Mouse (Mus musculus) stomach, embryonic 15.5 days (tissue): ENCODE results near the gene Mpzl3. TPM values are rescaled to one million over a fixed set of nuclear protein-coding genes. Genes with fewer than 3 reads are reported as not detected.

Experiments
- ATAC-seq: fragments of 200-750 bp; cut with Nextera tagmentation; 2 replicates; pipeline ENCODE4 v1.8.0; 2017; ENCODE audit warnings: low read depth, moderate number of reproducible peaks, moderate TSS enrichment; ENCODE audit not compliant: insufficient read depth, low FRiP score
- H3K27ac ChIP-seq: fragments of 300-500 bp; sonication (generic); 2 replicates; pipeline ENCODE4 v1.5.1; 2015; ENCODE audit warnings: mild to moderate bottlenecking, inconsistent platforms
- H3K27me3 ChIP-seq: fragments of 300-500 bp; sonication (generic); replicated peaks from 2 replicates; pipeline ENCODE4 v1.6.1; 2015; ENCODE audit warnings: inconsistent platforms
- H3K36me3 ChIP-seq: fragments of 300-500 bp; sonication (generic); 2 replicates; pipeline ENCODE4 v1.6.1; 2015; ENCODE audit warnings: inconsistent platforms
- H3K4me1 ChIP-seq: fragments of 300-500 bp; sonication (generic); 2 replicates; pipeline ENCODE4 v1.6.1; 2015; ENCODE audit warnings: inconsistent platforms
- H3K4me2 ChIP-seq: fragments of 300-500 bp; sonication (generic); 2 replicates; pipeline ENCODE4 v1.6.1; 2015; ENCODE audit warnings: mild to moderate bottlenecking, inconsistent platforms
- H3K4me3 ChIP-seq: fragments of 300-500 bp; sonication (generic); replicated peaks from 2 replicates; pipeline ENCODE4 v1.5.1; 2015; ENCODE audit warnings: inconsistent platforms
- H3K9ac ChIP-seq: fragments of 300-500 bp; sonication (generic); 2 replicates; pipeline ENCODE4 v1.6.1; 2015; ENCODE audit warnings: inconsistent platforms
- H3K9me3 ChIP-seq: fragments of 300-500 bp; sonication (generic); 2 replicates; pipeline ENCODE4 v1.6.1; 2016; ENCODE audit warnings: inconsistent platforms
- WGBS: fragments of 180-500 bp; shearing (Covaris S2); methylation state at CpG from one replicate; pipeline ENCODE4 v1.1.7; 2015; 5-methylcytosine and 5-hydroxymethylcytosine counted together
- polyA plus RNA-seq: library from polyadenylated mRNA; unstranded; fragments of >200 nt; fragmentation: Nextera tagmentation; extraction: Ambion mirVana; gene quantifications from 2 replicates; pipeline ENCODE4 v1.2.1, GENCODE M21; 2015

Gene Mpzl3
- polyA plus RNA-seq, 1 experiment from 2014 or later, result 7.8 TPM

- Histone ChIP-seq H3K4me1 (no peaks in the 10 kb centered on the region), H3K4me3 (no peak overlapping the region), H3K36me3 (no peaks in the 10 kb centered on the region), H3K4me2 (no peak overlapping the region), H3K9me3 (no peaks in the 10 kb centered on the region), H3K9ac (no peak overlapping the region), H3K27me3 (peaks cover 6% of the 10 kb centered on the region; the same call in 1 of the 2 replicates), H3K27ac (no peak overlapping the region)
- ATAC-seq, result no peak
- whole genome bisulfite sequencing, result 22% methylated on average over 4 of the region's 4 CpGs
These were observed 6.5 kb upstream of the Mpzl3 start for GRCm38 (mm10) chr9:45048511-45048910.

DNA sequence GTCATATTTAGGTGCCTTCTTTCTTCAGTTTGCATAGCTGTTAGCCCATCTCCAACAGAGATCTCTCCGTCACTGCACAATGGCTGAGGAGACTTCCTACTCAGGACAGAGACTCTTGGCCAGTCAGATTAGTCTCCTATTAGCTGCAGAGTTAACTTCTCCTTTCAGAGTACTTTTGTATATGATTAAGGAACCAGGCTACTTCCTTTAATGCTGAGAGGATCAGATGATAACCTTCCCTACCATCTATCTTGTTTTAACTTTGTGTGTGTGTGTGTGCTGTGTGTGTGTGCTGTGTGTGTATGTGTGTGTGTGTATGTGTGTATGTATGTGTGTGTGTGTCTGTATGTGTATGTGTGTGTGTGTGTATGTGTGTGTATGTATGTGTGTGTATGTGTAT is 5.3 kb upstream of the Mpzl3 start:
- H3K4me3 ChIP-seq, result no peak overlapping the region
- H3K27ac ChIP-seq, result no peak overlapping the region
- no peak overlapping the region for H3K4me2 ChIP-seq
- no peak overlapping the region for H3K9ac ChIP-seq
- H3K36me3 ChIP-seq, result no peaks in the 10 kb centered on the region
- ATAC-seq, result no peak
- H3K9me3 ChIP-seq, result no peaks in the 10 kb centered on the region
- no peaks in the 10 kb centered on the region for H3K4me1 ChIP-seq
- 83% methylated on average over 1 of the region's 1 CpGs for WGBS
- no peaks in the 10 kb centered on the region for H3K27me3 ChIP-seq

- no peak overlapping the region for H3K9ac ChIP-seq
- no peaks in the 10 kb centered on the region for H3K4me1 ChIP-seq
- no peaks in the 10 kb centered on the region for H3K36me3 ChIP-seq
- no peaks in the 10 kb centered on the region for H3K9me3 ChIP-seq
- 78% methylated on average over 2 of the region's 2 CpGs for WGBS
- no peak overlapping the region for H3K4me3 ChIP-seq
- ATAC-seq, result no peak
- H3K27ac ChIP-seq, result no peak overlapping the region
- H3K4me2 ChIP-seq, result no peak overlapping the region
- no peaks in the 10 kb centered on the region for H3K27me3 ChIP-seq
These were observed 4.7 kb upstream of the Mpzl3 start for GRCm38 (mm10) chr9:45050301-45050700.

- no peak for ATAC-seq
- no peaks in the 10 kb centered on the region for H3K4me1 ChIP-seq
- H3K27me3 ChIP-seq, result no peaks in the 10 kb centered on the region
- H3K4me3 ChIP-seq, result no peak overlapping the region
- 30% methylated on average over 5 of the region's 5 CpGs for WGBS
- no peak overlapping the region for H3K27ac ChIP-seq
- no peaks in the 10 kb centered on the region for H3K9me3 ChIP-seq
- no peak overlapping the region for H3K9ac ChIP-seq
- H3K36me3 ChIP-seq, result no peaks in the 10 kb centered on the region
- H3K4me2 ChIP-seq, result no peak overlapping the region
These were observed 3.4 kb downstream of the Mpzl3 start for GRCm38 (mm10) chr9:45058304-45058940.

DNA sequence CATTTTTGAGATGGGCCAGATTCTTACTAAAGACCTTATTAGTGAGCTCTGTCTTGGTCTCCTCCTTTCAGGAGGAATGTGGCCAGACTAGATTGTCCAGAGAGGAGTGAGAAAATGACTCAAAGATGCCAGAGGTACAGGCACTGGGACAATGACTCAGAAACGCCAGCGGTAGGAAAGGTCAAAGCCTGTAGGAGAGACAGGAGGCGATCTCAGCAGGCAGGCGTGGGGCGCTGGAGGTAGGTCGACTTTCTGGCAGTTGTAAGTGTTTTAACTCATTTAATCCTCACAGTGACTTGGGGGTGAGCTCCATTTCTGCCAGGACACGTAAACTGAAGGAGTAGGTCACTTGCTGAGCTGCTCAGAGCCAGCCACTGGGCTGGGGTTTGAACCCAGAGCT is 5.2 kb downstream of the Mpzl3 start:
- Histone ChIP-seq H3K4me2 (no peak overlapping the region), H3K9me3 (no peaks in the 10 kb centered on the region), H3K27me3 (no peaks in the 10 kb centered on the region), H3K36me3 (no peaks in the 10 kb centered on the region), H3K27ac (no peak overlapping the region), H3K4me1 (no peaks in the 10 kb centered on the region), H3K4me3 (no peak overlapping the region), H3K9ac (no peak overlapping the region)
- ATAC-seq, result no peak
- WGBS, result 32% methylated on average over 7 of the region's 7 CpGs

GRCm38 (mm10) chr9:45062677-45063076 is 7.7 kb downstream of the Mpzl3 start:
- Histone ChIP-seq H3K9me3 (no peaks in the 10 kb centered on the region), H3K4me3 (no peak overlapping the region), H3K27me3 (no peaks in the 10 kb centered on the region), H3K4me1 (no peaks in the 10 kb centered on the region), H3K9ac (no peak overlapping the region), H3K36me3 (no peaks in the 10 kb centered on the region), H3K4me2 (no peak overlapping the region), H3K27ac (no peak overlapping the region)
- no peak for ATAC-seq
- 54% methylated on average over 3 of the region's 3 CpGs for WGBS

DNA sequence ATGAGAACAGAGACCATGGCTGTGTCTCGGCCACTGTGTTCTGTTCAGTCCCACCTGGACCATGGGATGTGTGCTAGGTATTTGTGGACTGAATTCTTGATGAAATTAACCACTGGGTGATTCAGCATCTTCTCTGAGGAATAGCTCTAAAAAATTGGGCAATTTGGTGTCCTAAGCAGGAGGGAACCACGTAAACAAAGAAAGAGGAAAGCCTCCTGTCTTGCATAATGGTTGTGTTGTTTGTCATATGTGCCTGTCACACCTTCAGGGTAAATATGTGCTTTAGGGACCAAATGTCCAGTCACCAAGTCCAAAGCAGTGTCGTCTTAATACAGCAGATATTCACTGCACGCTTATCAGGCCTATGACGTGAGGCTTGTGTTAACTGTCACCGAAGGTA is 9.4 kb downstream of the Mpzl3 start:
- Histone ChIP-seq H3K27me3 (no peaks in the 10 kb centered on the region), H3K4me1 (no peaks in the 10 kb centered on the region), H3K4me2 (no peak overlapping the region), H3K36me3 (no peaks in the 10 kb centered on the region), H3K9ac (no peak overlapping the region), H3K27ac (no peak overlapping the region), H3K4me3 (no peak overlapping the region), H3K9me3 (no peaks in the 10 kb centered on the region)
- no peak for ATAC-seq
- 74% methylated on average over 6 of the region's 6 CpGs for WGBS

- H3K9ac ChIP-seq, result no peak overlapping the region
- H3K4me2 ChIP-seq, result no peak overlapping the region
- no peaks in the 10 kb centered on the region for H3K27me3 ChIP-seq
- no peak overlapping the region for H3K4me3 ChIP-seq
- ATAC-seq, result no peak
- 77% methylated on average over 4 of the region's 4 CpGs for WGBS
- no peak overlapping the region for H3K27ac ChIP-seq
- no peaks in the 10 kb centered on the region for H3K36me3 ChIP-seq
- H3K9me3 ChIP-seq, result no peaks in the 10 kb centered on the region
- H3K4me1 ChIP-seq, result no peaks in the 10 kb centered on the region
These were observed 11.7 kb downstream of the Mpzl3 start for GRCm38 (mm10) chr9:45066735-45067134.

DNA sequence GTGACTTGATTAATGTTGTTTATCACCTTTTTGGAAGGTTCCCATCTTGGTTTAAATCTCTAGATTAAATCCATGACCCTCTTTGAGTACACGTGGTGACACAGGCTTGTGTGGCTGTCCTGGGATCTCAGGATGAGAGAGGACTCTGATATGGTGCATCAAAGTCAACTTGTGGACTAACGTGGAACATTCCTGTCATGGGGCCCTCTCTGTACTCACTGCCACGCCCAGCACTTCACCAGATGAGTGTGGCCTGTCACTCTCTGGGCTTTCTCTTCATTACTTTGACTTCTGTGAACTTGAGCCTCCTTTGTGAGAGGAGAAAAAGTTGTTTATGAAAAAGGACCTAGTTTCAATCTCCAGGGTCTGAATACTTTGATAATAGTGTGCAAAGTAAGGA is 16.8 kb downstream of the Mpzl3 start:
- no peaks in the 10 kb centered on the region for H3K9me3 ChIP-seq
- no peak overlapping the region for H3K4me3 ChIP-seq
- ATAC-seq, result no peak
- no peak overlapping the region for H3K27ac ChIP-seq
- no peak overlapping the region for H3K9ac ChIP-seq
- no peak overlapping the region for H3K4me2 ChIP-seq
- WGBS, result 54% methylated on average over 3 of the region's 3 CpGs
- no peaks in the 10 kb centered on the region for H3K36me3 ChIP-seq
- H3K27me3 ChIP-seq, result no peaks in the 10 kb centered on the region
- no peaks in the 10 kb centered on the region for H3K4me1 ChIP-seq

GRCm38 (mm10) chr9:45077859-45078258 is 22.9 kb downstream of the Mpzl3 start:
- no peaks in the 10 kb centered on the region; the same call in none of the 2 replicates for H3K27me3 ChIP-seq
- no peaks in the 10 kb centered on the region for H3K36me3 ChIP-seq
- 61% methylated on average over 3 of the region's 3 CpGs for WGBS
- no peak for ATAC-seq
- H3K4me3 ChIP-seq, result no peak overlapping the region
- no peak overlapping the region for H3K4me2 ChIP-seq
- no peak overlapping the region for H3K9ac ChIP-seq
- no peaks in the 10 kb centered on the region for H3K9me3 ChIP-seq
- H3K27ac ChIP-seq, result no peak overlapping the region
- H3K4me1 ChIP-seq, result no peaks in the 10 kb centered on the region

- H3K27ac ChIP-seq, result no peak within 1 kb of the TSS
- H3K4me2 ChIP-seq, result no peak within 1 kb of the TSS
- no peak for ATAC-seq
- H3K4me1 ChIP-seq, result no peaks in the 10 kb centered on the region
- 82% methylated on average over 5 of the region's 5 CpGs for WGBS
- no peaks in the 10 kb centered on the region for H3K36me3 ChIP-seq
- H3K4me3 ChIP-seq, result no peak within 1 kb of the TSS
- H3K9me3 ChIP-seq, result no peaks in the 10 kb centered on the region
- H3K27me3 ChIP-seq, result no peaks in the 10 kb centered on the region; the same call in none of the 2 replicates
- H3K9ac ChIP-seq, result no peak within 1 kb of the TSS
These were observed 24.0 kb downstream of the Mpzl3 start, which contains the start of gene Jaml for GRCm38 (mm10) chr9:45079011-45079410. Gene Jaml, plus strand, starts transcription at chr9:45079183.

- no peak overlapping the region for H3K9ac ChIP-seq
- no peaks in the 10 kb centered on the region for H3K9me3 ChIP-seq
- WGBS, result 80% methylated on average over 3 of the region's 3 CpGs
- no peak for ATAC-seq
- no peaks in the 10 kb centered on the region for H3K4me1 ChIP-seq
- H3K4me3 ChIP-seq, result no peak overlapping the region
- H3K4me2 ChIP-seq, result no peak overlapping the region
- no peaks in the 10 kb centered on the region; the same call in none of the 2 replicates for H3K27me3 ChIP-seq
- H3K27ac ChIP-seq, result no peak overlapping the region
- no peaks in the 10 kb centered on the region for H3K36me3 ChIP-seq
These were observed 28.1 kb downstream of the Mpzl3 start for GRCm38 (mm10) chr9:45083132-45083531.

DNA sequence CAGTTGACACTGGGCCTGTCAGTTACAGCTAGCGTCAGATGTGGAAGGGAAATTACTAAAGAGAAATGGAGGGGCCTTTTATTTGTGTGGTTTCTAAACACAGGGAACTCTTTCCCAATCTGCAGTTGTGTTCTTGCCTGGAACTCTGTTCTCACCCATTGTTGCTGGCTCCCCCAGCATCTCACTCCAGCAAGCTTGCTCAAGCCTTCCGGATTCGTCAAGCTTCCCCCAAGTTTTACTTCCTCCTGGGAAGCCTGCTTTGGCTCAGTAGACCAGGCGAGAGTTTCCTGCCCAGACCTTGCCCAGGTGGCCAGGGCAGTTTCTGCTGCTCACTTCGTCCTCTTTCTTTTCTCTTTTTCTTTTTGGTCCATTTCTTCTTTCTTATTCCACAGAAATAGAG is 29.6 kb downstream of the Mpzl3 start:
- Histone ChIP-seq H3K9me3 (no peaks in the 10 kb centered on the region), H3K9ac (no peak overlapping the region), H3K4me2 (no peak overlapping the region), H3K36me3 (no peaks in the 10 kb centered on the region), H3K27ac (no peak overlapping the region), H3K27me3 (no peaks in the 10 kb centered on the region; the same call in none of the 2 replicates), H3K4me3 (no peak overlapping the region), H3K4me1 (no peaks in the 10 kb centered on the region)
- WGBS, result 69% methylated on average over 5 of the region's 5 CpGs
- ATAC-seq, result no peak
